Mouse (Mus musculus): ENCODE results near the gene Wdr46. TPM values are rescaled to one million over a fixed set of nuclear protein-coding genes. Genes with fewer than 3 reads are reported as not detected.

The Wdr46 gene
- polyA plus RNA-seq, 1 experiment from 2014 or later = 23.1 TPM

DNA sequence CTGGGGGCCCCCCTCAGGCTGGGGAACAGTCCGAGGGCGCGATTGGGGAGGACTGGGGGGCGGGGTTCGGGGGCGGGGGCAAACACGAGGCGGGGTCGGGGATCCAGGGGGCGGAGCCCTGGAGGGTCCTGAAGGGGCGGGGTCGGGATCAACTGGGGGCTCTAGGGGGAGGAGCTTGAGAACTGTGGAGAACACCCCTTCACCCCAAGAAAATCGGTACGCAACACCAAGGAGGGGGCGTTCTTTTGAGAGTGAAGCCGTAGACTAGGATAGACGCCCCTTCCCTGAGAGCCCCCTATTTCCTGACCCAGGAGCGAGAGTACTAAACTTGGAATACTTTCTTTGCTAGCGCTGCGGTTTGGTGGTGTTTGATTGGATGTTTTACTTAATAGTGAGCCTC, 24.2 kb upstream of the Wdr46 start:
- Histone ChIP-seq H3K36me3 (ENCODE audit: control insufficient read depth, insufficient read depth, low read length) (peaks cover 27% of the 10 kb centered on the region), H3K4me2 (ENCODE audit: low read depth, low read length) (peak overlapping the region; percentile 73), H3K27ac (ENCODE audit: low read length) (peak overlapping the region; percentile 83), H3K9ac (ENCODE audit: low read length) (peak overlapping the region; percentile 76), H3K4me3 (replicated peaks; ENCODE audit: low read length) (peak overlapping the region; percentile 64), H3K9me3 (replicated peaks; ENCODE audit: control insufficient read depth, low read length) (no peaks in the 10 kb centered on the region), H3K4me1 (ENCODE audit: control insufficient read depth, insufficient read depth, low read length) (peaks cover 23% of the 10 kb centered on the region), H3K27me3 (ENCODE audit: control insufficient read depth, insufficient read depth, low read length) (no peaks in the 10 kb centered on the region)
- peak; percentile 9 for ATAC-seq (ENCODE audit: insufficient read depth, low FRiP score)
- under 1% methylated on average over 14 of the region's 20 CpGs for WGBS

DNA sequence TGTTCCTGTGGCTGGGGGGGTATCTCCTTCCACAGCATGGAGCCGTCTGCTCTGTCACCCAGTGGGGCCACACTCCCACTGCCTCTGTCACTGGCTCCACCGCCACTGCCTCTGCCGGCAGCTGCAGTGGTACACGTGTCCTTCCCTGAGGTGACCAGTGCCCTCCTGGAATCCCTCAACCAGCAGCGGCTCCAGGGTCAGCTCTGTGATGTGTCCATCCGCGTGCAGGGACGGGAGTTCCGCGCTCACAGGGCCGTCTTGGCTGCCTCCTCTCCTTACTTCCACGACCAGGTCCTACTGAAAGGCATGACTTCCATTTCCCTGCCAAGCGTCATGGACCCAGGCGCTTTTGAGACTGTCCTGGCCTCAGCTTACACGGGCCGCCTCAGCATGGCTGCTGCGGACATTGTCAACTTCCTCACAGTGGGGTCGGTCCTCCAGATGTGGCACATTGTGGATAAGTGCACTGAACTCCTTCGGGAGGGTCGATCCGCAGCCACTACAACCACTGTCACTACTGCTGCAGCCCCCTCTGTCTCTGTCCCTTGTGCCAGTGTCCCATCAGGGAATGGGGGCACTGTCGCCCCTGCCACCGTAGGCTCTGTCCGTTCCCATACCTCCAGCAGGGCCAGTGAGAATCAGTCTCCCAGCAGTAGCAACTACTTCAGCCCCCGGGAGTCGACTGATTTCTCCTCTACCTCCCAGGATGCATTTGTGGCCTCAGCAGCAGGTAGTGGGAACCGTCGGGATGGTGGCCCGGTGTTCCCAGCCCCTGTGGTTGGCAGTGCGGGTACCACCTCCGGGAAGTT, 23.4 kb upstream of the Wdr46 start:
- no peak overlapping the region for H3K27ac ChIP-seq (ENCODE audit: low read length)
- peak overlapping the region; percentile 76 for H3K9ac ChIP-seq (ENCODE audit: low read length)
- 73% methylated on average over 31 of the region's 31 CpGs for WGBS
- no peak for ATAC-seq (ENCODE audit: insufficient read depth, low FRiP score)
- peak overlapping the region; percentile 73 for H3K4me2 ChIP-seq (ENCODE audit: low read depth, low read length)
- peaks cover 23% of the 10 kb centered on the region for H3K4me1 ChIP-seq (ENCODE audit: control insufficient read depth, insufficient read depth, low read length)
- no peaks in the 10 kb centered on the region for H3K27me3 ChIP-seq (ENCODE audit: control insufficient read depth, insufficient read depth, low read length)
- no peaks in the 10 kb centered on the region for H3K9me3 ChIP-seq (replicated peaks; ENCODE audit: control insufficient read depth, low read length)
- H3K4me3 ChIP-seq (replicated peaks; ENCODE audit: low read length) = peak overlapping the region; percentile 64
- H3K36me3 ChIP-seq (ENCODE audit: control insufficient read depth, insufficient read depth, low read length) = peaks cover 22% of the 10 kb centered on the region

DNA sequence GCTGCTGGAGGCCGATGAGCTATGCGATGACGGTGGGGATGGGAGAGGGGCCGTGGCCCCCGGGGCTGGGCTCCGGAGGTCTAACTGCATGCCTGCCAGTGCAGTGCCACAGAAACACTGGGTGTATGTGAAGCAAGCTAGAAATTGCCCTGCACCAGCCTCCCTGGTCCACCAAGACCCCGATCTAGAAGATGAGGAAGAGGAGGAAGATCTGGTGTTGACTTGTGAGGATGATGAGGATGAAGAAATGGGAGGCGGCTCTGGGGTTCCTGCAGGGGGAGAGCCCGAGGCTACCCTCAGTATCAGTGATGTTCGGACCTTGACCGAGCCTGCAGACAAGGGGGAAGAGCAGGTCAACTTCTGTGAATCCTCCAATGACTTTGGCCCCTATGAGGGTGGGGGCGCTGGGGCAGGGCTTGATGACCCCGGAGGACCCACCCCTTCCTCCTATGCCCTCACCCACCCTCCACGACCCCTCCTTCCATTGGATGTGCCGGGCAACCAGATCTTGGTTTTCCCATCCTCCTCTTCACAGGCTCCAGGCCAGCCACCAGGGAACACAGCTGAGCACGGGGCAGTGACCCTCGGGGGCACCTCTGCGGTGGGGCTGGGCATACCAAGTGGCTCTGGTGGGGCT, 22.7 kb upstream of the Wdr46 start:
- Histone ChIP-seq H3K4me1 (ENCODE audit: control insufficient read depth, insufficient read depth, low read length) (peaks cover 23% of the 10 kb centered on the region), H3K4me2 (ENCODE audit: low read depth, low read length) (no peak overlapping the region), H3K27me3 (ENCODE audit: control insufficient read depth, insufficient read depth, low read length) (no peaks in the 10 kb centered on the region), H3K9ac (ENCODE audit: low read length) (no peak overlapping the region), H3K36me3 (ENCODE audit: control insufficient read depth, insufficient read depth, low read length) (peaks cover 16% of the 10 kb centered on the region), H3K9me3 (replicated peaks; ENCODE audit: control insufficient read depth, low read length) (no peaks in the 10 kb centered on the region), H3K27ac (ENCODE audit: low read length) (no peak overlapping the region), H3K4me3 (replicated peaks; ENCODE audit: low read length) (no peak overlapping the region)
- WGBS = 84% methylated on average over 18 of the region's 18 CpGs
- no peak for ATAC-seq (ENCODE audit: insufficient read depth, low FRiP score)

DNA sequence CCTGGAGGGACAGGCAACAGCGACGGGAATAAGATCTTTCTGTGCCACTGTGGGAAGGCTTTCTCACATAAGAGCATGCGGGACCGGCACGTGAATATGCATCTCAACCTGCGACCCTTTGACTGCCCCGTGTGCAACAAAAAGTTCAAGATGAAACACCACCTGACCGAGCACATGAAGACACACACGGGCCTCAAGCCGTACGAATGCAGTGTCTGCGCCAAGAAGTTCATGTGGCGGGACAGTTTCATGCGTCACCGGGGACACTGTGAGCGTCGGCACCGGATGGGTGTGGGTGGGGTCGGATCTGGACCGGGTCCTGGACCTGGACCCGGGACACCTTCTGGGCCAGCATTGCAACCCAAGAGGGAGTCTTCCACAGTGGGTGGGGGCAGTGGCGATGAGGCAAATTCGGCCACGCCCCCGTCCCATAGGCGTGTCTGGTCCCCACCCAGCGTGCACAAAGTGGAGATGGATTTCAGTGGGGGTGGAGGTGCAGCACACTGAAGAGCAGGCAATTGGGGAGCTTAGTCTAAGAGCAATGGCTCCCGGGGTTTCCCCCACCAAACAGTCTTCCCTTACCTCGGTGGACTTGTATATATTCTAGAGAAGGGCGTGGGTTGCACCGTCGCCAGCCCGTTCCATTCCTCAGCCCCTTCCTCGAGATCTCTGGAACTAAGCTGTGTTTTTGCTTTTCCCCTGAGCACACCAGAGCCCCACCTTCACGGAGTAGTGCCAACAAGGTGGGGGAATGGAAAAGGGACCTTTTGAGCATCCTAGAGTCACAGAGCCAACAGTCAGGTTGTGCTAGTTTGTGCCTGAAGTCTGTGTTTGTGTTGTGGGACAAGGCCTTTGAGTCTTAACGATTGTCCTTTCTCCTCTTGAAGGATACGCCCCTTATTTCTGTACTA, 21.9 kb upstream of the Wdr46 start:
- H3K9ac ChIP-seq (ENCODE audit: low read length) = peak overlapping the region; percentile 78
- H3K36me3 ChIP-seq (ENCODE audit: control insufficient read depth, insufficient read depth, low read length) = peaks cover 11% of the 10 kb centered on the region
- peak overlapping the region; percentile 98 for H3K4me2 ChIP-seq (ENCODE audit: low read depth, low read length)
- no peak for ATAC-seq (ENCODE audit: insufficient read depth, low FRiP score)
- no peaks in the 10 kb centered on the region for H3K9me3 ChIP-seq (replicated peaks; ENCODE audit: control insufficient read depth, low read length)
- WGBS = 51% methylated on average over 37 of the region's 37 CpGs
- H3K4me1 ChIP-seq (ENCODE audit: control insufficient read depth, insufficient read depth, low read length) = peaks cover 23% of the 10 kb centered on the region
- peak overlapping the region; percentile 66 for H3K4me3 ChIP-seq (replicated peaks; ENCODE audit: low read length)
- peak overlapping the region; percentile 86 for H3K27ac ChIP-seq (ENCODE audit: low read length)
- H3K27me3 ChIP-seq (ENCODE audit: control insufficient read depth, insufficient read depth, low read length) = no peaks in the 10 kb centered on the region

DNA sequence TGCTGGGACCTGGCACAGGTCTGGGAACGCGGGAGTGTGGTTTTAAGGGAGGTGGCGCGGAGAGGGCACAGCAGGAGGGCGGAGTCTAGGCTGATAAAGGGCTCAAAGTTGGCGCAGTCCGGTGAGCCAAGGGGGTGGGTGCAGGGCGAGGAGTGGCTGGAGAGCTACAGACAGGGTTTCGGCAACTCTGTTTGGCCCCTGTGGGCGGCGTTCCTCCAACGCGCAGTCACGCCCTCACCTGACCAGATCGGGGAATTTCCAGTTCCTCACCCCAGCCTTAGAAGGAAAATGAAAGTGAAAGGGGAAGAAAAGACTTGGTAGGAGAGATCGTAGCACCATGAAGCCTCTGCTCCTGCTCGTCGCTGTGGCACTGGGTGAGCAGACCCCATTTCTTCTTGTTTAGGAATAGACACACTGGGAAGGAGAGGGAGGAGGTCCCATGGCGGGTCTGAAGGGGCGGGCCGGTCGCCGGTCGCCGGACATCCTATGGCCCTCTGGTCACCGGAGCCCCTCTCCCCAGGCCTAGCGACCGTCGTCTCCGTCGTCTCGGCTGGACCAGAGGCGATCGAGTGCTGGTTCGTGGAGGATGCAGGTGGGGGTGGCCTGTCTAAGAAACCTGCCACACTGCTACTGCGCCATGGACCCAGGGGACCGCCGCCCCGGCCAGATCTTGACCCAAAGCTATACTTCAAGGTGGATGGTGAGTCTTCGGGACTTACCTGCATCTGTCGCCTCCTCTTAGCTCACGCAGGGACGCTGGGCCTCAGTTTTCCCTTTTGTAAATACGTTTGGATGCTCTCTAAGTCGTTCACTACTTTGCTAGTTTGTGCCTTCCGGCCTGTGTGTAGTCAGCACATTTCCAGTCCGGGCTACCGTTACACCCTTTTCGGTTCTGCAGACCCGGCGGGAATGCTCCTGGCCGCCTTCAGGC, 20.8 kb upstream of the Wdr46 start:
- under 1% methylated on average over 52 of the region's 52 CpGs for WGBS
- H3K4me1 ChIP-seq (ENCODE audit: control insufficient read depth, insufficient read depth, low read length) = peaks cover 23% of the 10 kb centered on the region
- ATAC-seq (ENCODE audit: insufficient read depth, low FRiP score) = peak; percentile 67

DNA sequence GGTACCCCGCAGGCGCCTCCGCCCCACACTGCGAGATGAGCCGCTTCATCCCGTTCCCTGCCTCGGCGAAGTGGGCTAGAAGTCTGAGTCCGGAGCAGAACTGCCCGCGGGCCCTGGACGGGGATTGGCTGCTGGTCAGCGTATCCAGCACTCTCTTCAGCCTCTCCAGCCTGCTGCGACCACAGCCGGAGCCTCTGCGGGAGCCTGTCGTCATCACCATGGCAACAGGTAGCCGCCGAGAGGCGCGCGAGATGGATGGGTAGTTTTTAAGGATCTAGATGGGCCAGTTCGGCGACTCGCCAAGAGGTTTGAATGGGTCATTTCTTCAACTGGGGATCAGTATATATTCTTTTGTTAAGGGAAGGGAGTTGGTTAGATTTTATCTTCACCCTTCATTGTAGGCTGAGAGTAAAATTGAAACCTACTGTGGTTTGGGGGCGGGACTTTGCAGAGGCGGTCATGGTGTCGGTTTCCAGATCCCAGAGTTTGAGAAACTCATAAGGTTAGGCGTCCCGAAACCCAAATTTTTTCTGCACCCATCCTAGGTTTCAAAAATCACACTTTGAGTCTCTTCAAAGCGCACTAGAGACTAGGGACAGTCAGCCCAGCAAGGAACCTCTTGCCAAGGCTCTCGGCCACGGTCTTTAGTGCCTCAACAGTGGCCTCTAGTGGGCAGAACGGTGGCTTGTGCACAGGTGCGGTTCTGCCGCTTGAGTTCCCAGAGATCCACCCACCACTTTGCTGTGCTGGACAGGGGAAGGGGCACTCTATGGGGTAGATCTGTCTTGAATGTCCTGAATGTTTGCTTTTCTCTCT, 20.0 kb upstream of the Wdr46 start:
- H3K36me3 ChIP-seq (ENCODE audit: control insufficient read depth, insufficient read depth, low read length) = 0 out of 2 replicates have a peak, but pooled peaks cover 4% of the 10 kb centered on the region
- no peaks in the 10 kb centered on the region for H3K27me3 ChIP-seq (ENCODE audit: control insufficient read depth, insufficient read depth, low read length)
- H3K27ac ChIP-seq (ENCODE audit: low read length) = peak overlapping the region; percentile 86
- H3K4me1 ChIP-seq (ENCODE audit: control insufficient read depth, insufficient read depth, low read length) = peaks cover 18% of the 10 kb centered on the region
- peak overlapping the region; percentile 66 for H3K4me3 ChIP-seq (replicated peaks; ENCODE audit: low read length)
- H3K9ac ChIP-seq (ENCODE audit: low read length) = peak overlapping the region; percentile 78
- WGBS = under 1% methylated on average over 36 of the region's 36 CpGs
- peak overlapping the region; percentile 98 for H3K4me2 ChIP-seq (ENCODE audit: low read depth, low read length)
- ATAC-seq (ENCODE audit: insufficient read depth, low FRiP score) = peak; percentile 16; the same call in 1 of the 2 replicates
- H3K9me3 ChIP-seq (replicated peaks; ENCODE audit: control insufficient read depth, low read length) = no peaks in the 10 kb centered on the region

More for the DNA sequence above, 20.8 kb upstream of the Wdr46 start:
- no peaks in the 10 kb centered on the region for H3K9me3 ChIP-seq (replicated peaks; ENCODE audit: control insufficient read depth, low read length)
- no peaks in the 10 kb centered on the region for H3K27me3 ChIP-seq (ENCODE audit: control insufficient read depth, insufficient read depth, low read length)
- H3K4me2 ChIP-seq (ENCODE audit: low read depth, low read length) = peak overlapping the region; percentile 98
- peak overlapping the region; percentile 66 for H3K4me3 ChIP-seq (replicated peaks; ENCODE audit: low read length)
- peak overlapping the region; percentile 78 for H3K9ac ChIP-seq (ENCODE audit: low read length)
- peak overlapping the region; percentile 86 for H3K27ac ChIP-seq (ENCODE audit: low read length)
- H3K36me3 ChIP-seq (ENCODE audit: control insufficient read depth, insufficient read depth, low read length) = 0 out of 2 replicates have a peak, but pooled peaks cover 4% of the 10 kb centered on the region

DNA sequence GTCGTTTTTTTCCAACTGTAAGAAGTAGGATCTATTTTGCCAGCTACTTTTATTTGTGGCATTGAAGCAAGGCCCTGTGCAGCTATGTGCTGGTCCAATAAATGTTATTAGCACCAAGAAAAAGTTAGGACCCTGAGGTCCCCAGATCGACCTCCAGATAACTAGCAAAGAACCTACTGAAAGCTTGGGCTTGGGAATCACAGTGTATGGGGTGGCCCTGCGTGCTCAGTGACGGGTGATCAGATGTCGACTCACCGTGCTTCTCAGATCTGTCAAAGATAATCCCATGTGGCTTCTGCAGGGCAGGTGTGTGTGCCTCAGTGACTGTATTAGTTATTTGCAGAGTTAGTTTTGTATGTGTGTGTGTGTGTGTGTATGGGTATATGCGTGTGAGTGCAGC, 19.1 kb upstream of the Wdr46 start:
- Histone ChIP-seq H3K9ac (ENCODE audit: low read length) (no peak overlapping the region), H3K27ac (ENCODE audit: low read length) (no peak overlapping the region), H3K4me2 (ENCODE audit: low read depth, low read length) (no peak overlapping the region), H3K4me1 (ENCODE audit: control insufficient read depth, insufficient read depth, low read length) (peaks cover 18% of the 10 kb centered on the region), H3K36me3 (ENCODE audit: control insufficient read depth, insufficient read depth, low read length) (0 out of 2 replicates have a peak, but pooled peaks cover 4% of the 10 kb centered on the region), H3K9me3 (replicated peaks; ENCODE audit: control insufficient read depth, low read length) (no peaks in the 10 kb centered on the region), H3K27me3 (ENCODE audit: control insufficient read depth, insufficient read depth, low read length) (no peaks in the 10 kb centered on the region), H3K4me3 (replicated peaks; ENCODE audit: low read length) (no peak overlapping the region)
- whole genome bisulfite sequencing = 83% methylated on average over 7 of the region's 7 CpGs
- ATAC-seq (ENCODE audit: insufficient read depth, low FRiP score) = no peak

All from stomach, embryonic 16.5 days (tissue).